Mouse (Mus musculus) neutrophil, adult 5-6 weeks (primary cell): ENCODE measurements around the gene Xrcc4. TPM values are rescaled to one million over a fixed set of nuclear protein-coding genes. Genes with fewer than 3 reads are reported as not detected.

Experiments used
- ATAC-seq: fragments of 151-379, 151-347 bp; 2 replicates; pipeline ENCODE4 v1.8.0; 2017; ENCODE audit warnings: mild to moderate bottlenecking, moderate TSS enrichment; ENCODE audit not compliant: insufficient number of reproducible peaks, poor library complexity, low FRiP score, severe bottlenecking; ENCODE audit errors: extremely low read depth
- total RNA-seq: library from RNA; stranded (forward); fragments of 200-1000 nt; gene quantifications from 2 replicates; pipeline ENCODE4 v1.2.3, GENCODE M21; 2017

Xrcc4 gene
- total RNA-seq, 1 experiment from 2014 or later: 28.5 TPM

DNA sequence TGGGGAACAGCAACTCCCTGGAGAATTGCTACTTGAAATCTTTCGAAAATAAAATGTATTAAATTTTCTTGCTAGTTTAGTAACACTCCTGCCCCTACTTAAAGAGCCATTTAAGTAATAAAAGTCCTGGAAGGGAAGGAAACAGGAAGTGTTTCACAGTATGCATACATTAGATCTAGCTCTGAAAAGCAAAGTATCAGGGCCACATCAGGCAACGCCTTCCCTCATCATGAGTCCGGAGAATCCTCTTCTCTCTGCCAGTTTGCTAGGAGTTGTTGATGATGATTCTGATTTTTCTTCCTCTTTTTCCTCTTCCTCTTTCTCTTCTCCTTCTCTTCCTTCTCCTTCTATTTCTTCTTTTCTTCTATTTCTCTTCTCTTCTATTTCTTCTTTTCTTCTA lies 250.8 kb downstream of the Xrcc4 start:
- no peak for ATAC-seq

DNA sequence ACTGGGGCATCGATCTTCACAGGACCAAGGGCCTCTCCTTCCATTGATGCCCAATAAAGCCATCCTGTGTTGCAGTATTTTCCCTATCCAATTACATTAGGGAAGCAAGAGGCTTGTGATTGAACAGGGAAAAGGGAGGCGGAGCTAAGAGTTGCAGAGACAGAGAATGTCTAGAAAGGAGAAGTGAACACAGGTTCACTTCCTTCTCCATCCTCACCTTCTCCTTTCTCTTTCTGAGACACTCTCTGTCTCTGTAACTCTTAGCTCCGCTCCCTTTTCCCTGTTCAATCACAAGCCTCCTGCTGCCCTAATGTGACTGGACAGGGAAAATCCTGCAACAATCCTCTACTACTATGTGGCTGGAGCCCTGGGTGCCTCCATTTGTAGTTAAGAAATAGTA lies 254.9 kb downstream of the Xrcc4 start:
- ATAC-seq: peak; percentile 83

DNA sequence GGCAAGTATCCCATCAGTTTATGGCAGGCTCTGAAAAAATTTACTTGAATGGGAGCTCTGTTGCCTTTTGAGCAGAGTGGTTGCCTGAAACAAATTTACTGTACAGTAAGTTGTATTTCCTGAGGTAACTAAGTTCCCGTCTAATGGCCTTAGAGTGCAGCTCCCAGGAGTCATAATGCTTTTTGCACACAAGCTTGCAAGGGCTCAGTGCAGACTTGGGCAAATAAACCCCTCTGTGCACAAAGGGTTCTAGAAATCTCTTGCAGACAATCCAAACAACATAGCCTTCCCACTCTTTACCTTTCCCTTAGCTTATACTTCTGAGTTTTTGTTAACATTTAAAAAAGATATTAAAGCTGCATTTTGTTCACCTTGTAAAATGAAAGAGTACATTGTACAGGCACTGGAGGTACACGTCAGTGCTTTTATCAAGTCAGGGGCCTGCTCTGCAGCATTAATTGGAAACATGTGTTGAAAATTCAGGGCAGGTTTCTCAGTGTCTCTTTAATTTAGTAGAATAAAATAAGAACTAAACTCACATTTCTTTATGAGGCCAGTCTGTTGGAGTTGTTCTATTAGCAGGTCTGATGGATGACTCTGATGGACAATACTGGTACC lies 256.2 kb downstream of the Xrcc4 start:
- no peak for ATAC-seq

- peak; percentile 39; the same call in 1 of the 2 replicates for ATAC-seq
These were observed 260.9 kb downstream of the Xrcc4 start for GRCm38 (mm10) chr13:89828429-89828970.

- ATAC-seq: no peak
These were observed 261.6 kb downstream of the Xrcc4 start for GRCm38 (mm10) chr13:89827838-89828237.

DNA sequence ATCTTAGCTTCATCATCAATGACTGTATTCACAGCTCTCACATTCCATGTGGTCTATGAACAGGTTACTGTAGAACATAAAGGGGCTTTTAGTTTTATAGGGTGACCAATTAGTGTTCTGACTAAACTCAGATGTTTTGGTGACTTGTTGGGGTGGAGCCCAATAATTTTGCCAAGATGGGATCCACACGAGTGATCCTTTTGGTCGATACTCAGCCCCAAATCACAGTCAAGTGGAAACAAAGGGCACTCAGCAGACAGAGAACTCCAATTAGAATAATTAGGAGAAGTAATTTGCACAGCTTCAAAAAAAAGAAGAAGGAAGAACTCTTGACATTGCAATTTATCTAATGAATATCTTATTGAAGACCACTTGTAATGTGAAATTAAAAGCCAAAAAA lies 274.9 kb downstream of the Xrcc4 start:
- no peak for ATAC-seq

DNA sequence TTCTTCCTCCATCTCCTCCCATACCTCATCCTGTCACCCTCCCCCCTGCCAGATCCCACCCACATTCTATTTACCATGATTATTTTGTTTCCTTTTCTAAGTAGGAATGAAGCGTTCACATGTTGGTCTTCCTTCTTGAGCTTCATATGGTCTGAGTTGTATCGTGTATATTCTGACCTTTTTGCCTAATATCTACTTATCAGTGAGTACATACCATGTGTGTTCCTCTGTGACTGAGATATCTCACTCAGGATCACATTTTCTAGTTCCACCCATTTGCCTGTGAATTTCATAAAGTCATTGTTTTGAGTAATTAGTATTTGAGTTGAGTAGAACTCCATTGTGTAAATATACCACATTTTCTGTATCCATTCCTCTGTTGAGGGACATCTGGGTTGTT lies 277.2 kb downstream of the Xrcc4 start:
- ATAC-seq: no peak

DNA sequence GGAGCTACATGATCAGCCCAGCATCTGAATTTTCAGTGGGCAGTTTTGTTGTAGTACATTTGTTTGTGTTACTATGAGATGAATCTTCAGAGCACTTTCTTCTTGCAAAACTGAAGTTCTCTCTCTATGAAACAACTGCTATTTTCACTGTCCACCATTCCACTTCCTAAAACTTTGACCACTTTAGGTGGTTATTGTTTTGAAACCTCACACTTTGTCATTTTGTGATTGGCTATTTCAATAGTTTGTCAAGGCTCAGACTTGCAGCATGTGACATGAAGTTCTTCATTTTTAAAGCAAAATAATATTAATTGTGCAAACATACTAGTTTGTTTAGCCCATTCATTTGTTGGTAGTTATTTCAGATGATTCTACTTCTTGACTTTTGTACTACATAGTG lies 280.4 kb downstream of the Xrcc4 start:
- ATAC-seq: 0 out of 2 replicates have a peak, but pooled peaks have one; percentile 36

- ATAC-seq: no peak
These were observed 287.5 kb downstream of the Xrcc4 start for GRCm38 (mm10) chr13:89801901-89802300.

DNA sequence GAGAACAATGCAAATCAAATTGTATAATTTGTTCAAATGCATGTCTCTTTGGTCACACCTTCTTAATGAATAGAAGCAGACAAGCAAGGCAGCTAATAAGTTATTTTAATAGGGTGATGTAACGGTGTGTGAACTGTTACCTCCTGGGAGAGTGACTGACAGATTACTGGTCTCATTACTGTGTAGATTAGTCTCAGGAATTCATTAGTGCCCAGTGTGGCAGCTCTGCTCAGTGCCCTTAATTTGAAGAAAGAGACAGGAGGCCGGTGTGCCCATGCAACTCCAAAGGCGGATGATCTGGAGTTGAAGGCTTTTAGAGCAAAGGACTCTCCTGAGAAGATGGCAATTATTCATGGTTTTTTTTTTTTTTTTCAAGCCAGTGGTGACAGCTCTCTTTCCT lies 291.7 kb downstream of the Xrcc4 start:
- no peak for ATAC-seq

DNA sequence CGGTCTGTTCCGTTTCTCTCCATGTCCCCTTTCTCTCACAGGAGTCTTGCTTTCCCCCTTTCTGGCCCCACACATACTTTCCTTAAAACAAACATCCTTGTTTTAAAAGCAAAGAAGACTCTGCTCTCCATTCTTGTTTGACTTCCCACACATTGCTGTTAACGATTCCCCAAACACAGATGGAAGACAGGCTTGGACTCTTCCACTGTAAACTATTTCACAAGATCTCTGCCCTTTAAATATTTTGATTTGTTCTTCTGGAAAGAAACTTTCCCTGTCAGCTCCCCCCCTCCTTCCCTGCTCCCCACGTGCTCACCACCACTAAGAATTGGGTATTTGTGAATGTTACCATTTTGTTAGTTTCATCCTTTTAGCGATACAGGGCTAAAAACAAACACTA lies 297.9 kb downstream of the Xrcc4 start:
- no peak for ATAC-seq

DNA sequence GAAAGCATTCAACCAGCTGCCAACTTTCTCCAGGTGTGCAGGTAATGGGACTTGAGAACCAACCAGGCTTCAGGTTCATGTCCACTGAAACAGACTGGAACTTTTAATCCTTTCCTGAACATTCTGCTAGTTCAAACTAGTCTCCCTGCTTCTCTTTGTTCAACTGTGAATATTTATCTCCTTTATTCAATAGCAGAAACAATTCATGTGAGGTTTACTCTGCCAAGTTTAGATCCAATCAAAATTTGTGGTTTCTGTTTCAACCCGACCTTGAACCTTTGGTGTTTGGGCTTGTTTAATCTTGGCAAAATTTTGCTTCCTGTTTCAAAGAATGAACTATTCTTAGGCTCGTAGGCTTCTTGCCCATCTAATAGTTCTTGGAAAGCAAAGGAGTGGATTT lies 306.5 kb downstream of the Xrcc4 start:
- ATAC-seq: no peak

DNA sequence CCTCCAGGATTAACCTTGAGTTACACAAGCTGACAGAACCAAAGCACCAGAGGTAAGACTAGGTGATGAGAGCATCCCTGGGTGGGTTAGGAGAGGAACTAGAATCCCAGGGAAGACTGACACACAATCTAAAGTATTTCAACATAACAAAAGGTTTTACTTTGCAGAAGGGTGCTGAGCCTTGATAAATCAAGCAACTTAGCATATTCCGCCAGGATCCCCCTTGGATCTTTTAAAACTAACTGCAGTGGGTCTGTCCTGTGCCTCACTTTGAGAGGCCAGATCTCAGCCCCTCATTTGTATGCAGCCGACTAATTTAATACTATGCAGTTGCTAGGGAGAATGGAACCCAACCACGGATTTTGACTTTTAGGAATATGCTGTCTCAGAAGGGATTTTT lies 309.1 kb downstream of the Xrcc4 start:
- no peak for ATAC-seq

GRCm38 (mm10) chr13:89779208-89779911 lies 310.0 kb downstream of the Xrcc4 start:
- ATAC-seq: no peak

- no peak for ATAC-seq
These were observed 311.6 kb downstream of the Xrcc4 start for GRCm38 (mm10) chr13:89777764-89778163.

DNA sequence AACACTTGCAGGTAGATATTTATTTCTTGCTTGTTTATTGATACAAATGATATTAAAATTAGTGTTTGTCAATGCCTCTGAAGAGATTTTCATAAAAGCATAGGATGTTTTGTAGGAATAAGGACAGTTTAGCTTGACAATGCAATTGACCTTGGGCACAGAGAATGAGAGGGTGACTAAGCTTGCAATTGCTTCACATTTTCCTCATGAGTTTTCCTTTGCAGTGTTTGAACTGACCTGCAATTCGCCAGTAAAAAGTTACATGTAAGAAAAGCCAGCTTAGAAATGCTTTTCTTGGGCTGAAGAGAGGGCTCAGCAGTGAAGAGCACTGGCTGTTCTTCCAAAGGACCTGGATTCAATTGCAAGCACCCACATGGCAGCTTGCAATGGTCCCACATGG lies 312.3 kb downstream of the Xrcc4 start:
- ATAC-seq: no peak

DNA sequence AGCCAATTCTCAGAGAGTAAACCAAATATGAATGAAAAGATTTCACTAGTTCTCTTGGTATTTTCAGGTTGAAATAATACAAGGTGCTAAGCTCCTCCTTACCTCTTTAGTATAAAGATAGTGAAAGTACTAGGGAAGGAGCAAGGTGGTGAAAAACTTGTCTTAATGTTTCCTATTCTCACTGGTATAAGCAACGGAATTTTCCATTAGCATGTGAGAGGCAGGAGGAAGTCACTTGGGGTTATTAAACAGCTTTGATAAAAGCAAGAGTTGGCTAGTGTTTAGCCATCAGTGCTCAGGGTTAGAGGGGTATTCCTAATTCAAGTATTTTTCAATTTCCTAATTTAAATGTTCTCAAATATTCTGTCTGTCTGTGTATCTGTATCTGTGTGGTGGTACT lies 322.9 kb downstream of the Xrcc4 start:
- ATAC-seq: no peak

DNA sequence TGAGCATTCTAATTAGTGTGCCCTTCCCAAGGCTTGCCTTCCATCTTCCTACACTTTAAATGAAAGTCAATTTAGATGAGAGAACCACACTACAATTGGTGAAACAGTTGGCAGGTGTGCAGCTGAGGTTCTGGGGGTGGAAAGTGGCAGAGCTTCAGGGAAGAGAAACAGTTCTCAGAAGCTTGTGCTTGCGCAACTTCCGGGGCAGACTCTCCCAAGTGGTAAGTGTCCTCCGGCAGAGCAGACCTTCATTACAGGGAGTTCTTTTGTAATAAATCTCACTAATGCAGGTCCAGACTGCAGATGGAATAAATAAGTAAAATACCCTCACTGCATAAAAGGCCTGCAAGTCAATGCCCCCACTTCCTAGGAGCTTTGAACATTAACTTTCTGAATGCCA lies 323.4 kb downstream of the Xrcc4 start:
- ATAC-seq: no peak

GRCm38 (mm10) chr13:89762339-89762738 lies 327.1 kb downstream of the Xrcc4 start:
- ATAC-seq: no peak

DNA sequence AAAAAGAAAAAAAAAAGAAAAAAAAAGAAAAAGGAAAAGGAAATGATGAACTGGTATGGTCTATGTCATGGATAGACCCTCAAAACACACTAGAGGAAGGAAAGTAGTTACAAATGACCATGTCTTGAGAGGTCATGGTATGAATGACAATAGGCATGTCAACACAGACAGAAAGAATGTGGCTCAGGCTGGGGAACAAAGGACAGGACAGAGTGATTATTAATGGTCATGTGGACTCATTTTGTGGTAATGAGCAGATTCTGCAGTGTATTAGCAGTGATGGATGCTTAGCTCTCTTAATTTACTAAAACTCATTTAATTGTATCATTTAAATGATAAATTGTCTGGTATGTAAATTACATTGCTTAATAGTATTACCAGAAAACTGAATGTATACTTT lies 333.1 kb downstream of the Xrcc4 start:
- ATAC-seq: no peak
